Mouse (Mus musculus): ENCODE data around the gene Dot1l.

DNA sequence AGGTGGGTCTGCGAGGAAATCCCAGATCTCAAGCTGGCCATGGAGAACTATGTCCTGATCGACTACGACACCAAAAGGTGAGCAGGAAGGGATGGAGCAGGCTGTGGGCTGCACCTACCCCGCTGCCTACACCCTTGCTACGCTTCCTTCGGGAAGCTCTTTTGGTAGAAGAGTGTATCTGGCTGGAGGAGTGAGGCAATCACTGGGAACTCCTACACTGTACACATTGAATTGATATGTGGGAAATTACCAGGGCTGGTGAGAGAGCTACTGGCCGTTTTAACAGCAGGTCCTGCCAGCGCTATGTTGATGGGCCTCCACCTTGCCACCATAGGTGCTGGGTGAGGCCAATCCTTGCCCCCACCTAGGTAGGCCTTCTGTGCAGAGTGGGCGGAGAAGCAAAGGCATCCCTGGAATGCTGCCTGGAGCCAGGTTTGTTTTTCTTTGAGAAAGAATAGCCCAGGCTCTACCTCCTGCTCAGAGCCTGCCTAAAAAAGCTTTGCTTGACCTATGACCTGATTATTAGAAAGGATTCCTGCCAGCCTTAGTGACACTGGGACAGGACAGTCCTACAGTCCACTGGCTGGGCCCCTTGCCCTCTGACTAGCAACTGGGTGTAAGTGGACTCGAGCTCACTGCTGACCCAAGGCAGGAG is 11.3 kb downstream of the Dot1l start:
- no peak for TF ChIP-seq POLR2A (IDR thresholded peaks at IDR 0.05; ENCODE audit: borderline replicate concordance, control insufficient read depth, low read depth, low read length)
- no peak for TF ChIP-seq CTCF (IDR thresholded peaks at IDR 0.05; ENCODE audit: control insufficient read depth, insufficient read depth, low read length)

Measured in bone marrow, adult 2 months (tissue).